Mouse (Mus musculus): Measurements from ENCODE around the gene 2310011J03Rik.

Gene 2310011J03Rik

GRCm38 (mm10) chr10:80315315-80315714, 5.0 kb downstream of the 2310011J03Rik start:
- no peak for DNase-seq (ENCODE audit: low spot score)

GRCm38 (mm10) chr10:80314494-80315001, 5.8 kb downstream of the 2310011J03Rik start:
- no peak for DNase-seq (ENCODE audit: low spot score)

- no peak for DNase-seq (ENCODE audit: low spot score)
Measured at GRCm38 (mm10) chr10:80313627-80314201, 6.6 kb downstream of the 2310011J03Rik start.

GRCm38 (mm10) chr10:80312586-80313504, 7.5 kb downstream of the 2310011J03Rik start:
- DNase-seq (ENCODE audit: low spot score), result no peak

GRCm38 (mm10) chr10:80311560-80311959, 8.8 kb downstream of the 2310011J03Rik start:
- DNase-seq (ENCODE audit: low spot score), result no peak

- DNase-seq (ENCODE audit: low spot score), result peak; percentile 23
Measured at GRCm38 (mm10) chr10:80304862-80305261, 15.5 kb downstream of the 2310011J03Rik start.

GRCm38 (mm10) chr10:80304458-80304857, 15.9 kb downstream of the 2310011J03Rik start:
- DNase-seq (ENCODE audit: low spot score), result no peak

GRCm38 (mm10) chr10:80302471-80302881, 17.9 kb downstream of the 2310011J03Rik start:
- DNase-seq (ENCODE audit: low spot score), result peak; percentile 83

- no peak for DNase-seq (ENCODE audit: low spot score)
Measured at GRCm38 (mm10) chr10:80302082-80302355, 18.3 kb downstream of the 2310011J03Rik start.

GRCm38 (mm10) chr10:80301256-80302081, 18.9 kb downstream of the 2310011J03Rik start:
- DNase-seq (ENCODE audit: low spot score), result no peak

GRCm38 (mm10) chr10:80300672-80301181, 19.6 kb downstream of the 2310011J03Rik start:
- DNase-seq (ENCODE audit: low spot score), result no peak

- no peak for DNase-seq (ENCODE audit: low spot score)
Measured at GRCm38 (mm10) chr10:80299824-80300223, 20.5 kb downstream of the 2310011J03Rik start.

GRCm38 (mm10) chr10:80299301-80299700, 21.0 kb downstream of the 2310011J03Rik start:
- no peak for DNase-seq (ENCODE audit: low spot score)

- no peak for DNase-seq (ENCODE audit: low spot score)
Measured at GRCm38 (mm10) chr10:80298571-80299281, 21.6 kb downstream of the 2310011J03Rik start.

GRCm38 (mm10) chr10:80297526-80298133, 22.7 kb downstream of the 2310011J03Rik start:
- DNase-seq (ENCODE audit: low spot score), result no peak

GRCm38 (mm10) chr10:80296824-80297223, 23.5 kb downstream of the 2310011J03Rik start:
- DNase-seq (ENCODE audit: low spot score), result no peak

GRCm38 (mm10) chr10:80295618-80296425, 24.5 kb downstream of the 2310011J03Rik start, which contains the start of gene Apc2:
Gene Apc2 (plus strand): TSS chr10:80295977.
- peak; percentile 78 for DNase-seq (ENCODE audit: low spot score)

- DNase-seq (ENCODE audit: low spot score), result no peak
Measured at GRCm38 (mm10) chr10:80294788-80295303, 25.5 kb downstream of the 2310011J03Rik start.

GRCm38 (mm10) chr10:80294311-80294710, 26.0 kb downstream of the 2310011J03Rik start:
- DNase-seq (ENCODE audit: low spot score), result no peak

- no peak for DNase-seq (ENCODE audit: low spot score)
Measured at GRCm38 (mm10) chr10:80293325-80293724, 27.0 kb downstream of the 2310011J03Rik start.

Measured in lung, postnatal 25 days (tissue).